Mouse (Mus musculus): ENCODE results near the gene Plp2.

GRCm38 (mm10) chrX:7690486-7690885, 19.3 kb upstream of the Plp2 start:
- TF ChIP-seq MYOG (IDR thresholded peaks at IDR 0.05; ENCODE audit: control insufficient read depth, extremely low read depth, insufficient read length) = no peak
- TF ChIP-seq MAX (IDR thresholded peaks at IDR 0.05) = no peak
- TF ChIP-seq MYOD1 (IDR thresholded peaks at IDR 0.05; ENCODE audit: control insufficient read depth, insufficient read length, low read depth) = no peak
- TF ChIP-seq FOSL1 (IDR thresholded peaks at IDR 0.05; ENCODE audit: insufficient read depth, low read length, poor library complexity, severe bottlenecking) = no peak
- TF ChIP-seq CTCF (IDR thresholded peaks at IDR 0.05; ENCODE audit: control insufficient read depth, insufficient read depth, insufficient read length) = no peak
- TF ChIP-seq USF1 (IDR thresholded peaks at IDR 0.05; ENCODE audit: low read depth) = no peak
